20 mouse cellular contexts compared by ENCODE assay signal in the genomic region with DNA sequence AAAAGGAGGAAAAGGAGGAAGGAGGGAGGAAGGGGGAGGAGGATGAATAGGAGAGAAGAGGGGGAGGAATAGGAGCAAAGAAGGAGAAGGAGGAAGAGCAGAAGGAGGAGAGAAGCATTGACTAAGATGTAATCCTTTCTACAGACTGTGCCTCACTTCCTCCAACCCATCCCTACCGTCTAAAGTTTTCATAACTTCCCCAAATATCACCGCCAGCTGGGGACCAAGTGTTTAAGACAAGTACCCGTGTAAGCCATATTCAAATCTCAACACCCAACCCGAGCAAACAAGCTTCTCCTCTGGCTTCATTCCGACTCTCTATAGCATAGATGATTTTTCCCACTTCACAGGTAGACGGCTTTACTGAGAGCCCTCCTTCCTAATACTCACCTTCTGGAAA.
DNase-seq lines count a peak whose midpoint lies in the region; ATAC-seq and TF ChIP-seq lines count a peak whose summit lies in the region.
"Had no signal": no experiment of that assay in that cellular context is flagged by ENCODE, and none has a peak within 500 bp of the region (broad histone marks: within the 10 kb centered on the region; RNA-seq: fewer than 3 reads in every experiment).

No protein-coding gene starts in this region.

- TF ChIP-seq CTCF in thymus, adult 2 months (IDR thresholded peaks at IDR 0.05; ENCODE audit: borderline replicate concordance, control insufficient read depth, extremely low read depth, insufficient read depth, low read length, poor library complexity) = no peak
- TF ChIP-seq CTCF in gastrocnemius, adult 2 months (IDR thresholded peaks at IDR 0.05) = no peak

- H3K4me2 ChIP-seq in liver, embryonic 16.5 days (ENCODE audit: low read depth, low read length) = no peak overlapping the region; the same call in 1 of the 2 replicates
- H3K4me2 ChIP-seq: intestine, embryonic 15.5 days; lung, embryonic 14.5 days; midbrain, embryonic 12.5 days; neural tube, embryonic 12.5 days had no signal

- H3K9me3 ChIP-seq in liver, embryonic 16.5 days (replicated peaks; ENCODE audit: control insufficient read depth, low read length) = no peaks in the 10 kb centered on the region
- H3K9me3 ChIP-seq: heart, embryonic 10.5 days; hindbrain, embryonic 10.5 days; intestine, embryonic 15.5 days; midbrain, embryonic 12.5 days; neural tube, embryonic 12.5 days had no signal

- no peaks in the 10 kb centered on the region for H3K27me3 ChIP-seq in thymus, adult 2 months (ENCODE audit: control insufficient read depth, insufficient read depth, low read length)
- H3K27me3 ChIP-seq in liver, embryonic 16.5 days (ENCODE audit: control insufficient read depth, insufficient read depth, low read depth, low read length) = no peaks in the 10 kb centered on the region
- no peaks in the 10 kb centered on the region for H3K27me3 ChIP-seq in splenic B cell, adult 2 months (ENCODE audit: control insufficient read depth, insufficient read depth, low read length, poor library complexity, severe bottlenecking)
- H3K27me3 ChIP-seq: intestine, embryonic 15.5 days; midbrain, embryonic 12.5 days; neural tube, embryonic 12.5 days had no signal

- peaks cover 43% of the 10 kb centered on the region for H3K4me1 ChIP-seq in thymus, adult 2 months (replicated peaks; ENCODE audit: control insufficient read depth, insufficient read depth, low read length)
- H3K4me1 ChIP-seq in liver, embryonic 16.5 days (ENCODE audit: control insufficient read depth, low read depth, low read length) = peaks cover 16% of the 10 kb centered on the region
- H3K4me1 ChIP-seq: midbrain, embryonic 12.5 days; neural tube, embryonic 12.5 days had no signal

- H3K4me3 ChIP-seq in thymus, adult 2 months (ENCODE audit: control insufficient read depth, insufficient read depth, low read length) = no peak overlapping the region
- H3K4me3 ChIP-seq in liver, embryonic 16.5 days (ENCODE audit: low read depth, low read length) = no peak overlapping the region
- H3K4me3 ChIP-seq in gastrocnemius, adult 2 months = no peak overlapping the region
- H3K4me3 ChIP-seq: erythroblast, embryonic 14.5 days; heart, embryonic 10.5 days; hindbrain, embryonic 10.5 days; intestine, embryonic 15.5 days; midbrain, embryonic 12.5 days; neural tube, embryonic 12.5 days had no signal

- no peak overlapping the region for H3K9ac ChIP-seq in liver, embryonic 16.5 days (ENCODE audit: low read depth, low read length)
- H3K9ac ChIP-seq: intestine, embryonic 15.5 days; lung, embryonic 14.5 days; midbrain, embryonic 12.5 days; neural tube, embryonic 12.5 days had no signal

- 37% methylated on average over 6 of the region's 6 CpGs for WGBS in thymus, adult 2 months
- 38% methylated on average over 6 of the region's 6 CpGs for whole genome bisulfite sequencing in liver, embryonic 16.5 days (ENCODE audit: insufficient replicate concordance)

- H3K27ac ChIP-seq in thymus, adult 2 months (ENCODE audit: control insufficient read depth, insufficient read depth, low read length) = peak overlapping the region; percentile 99
- peak overlapping the region; percentile 65 for H3K27ac ChIP-seq in liver, embryonic 16.5 days (ENCODE audit: low read length)
- no peak overlapping the region for H3K27ac ChIP-seq in gastrocnemius, adult 2 months
- H3K27ac ChIP-seq: heart, embryonic 10.5 days; hindbrain, embryonic 10.5 days; intestine, embryonic 15.5 days; kidney, postnatal 0 days; midbrain, embryonic 12.5 days; neural tube, embryonic 12.5 days had no signal

- DNase-seq in heart, adult 11 months = peak; percentile 85
- no peak for DNase-seq in heart, postnatal 4 days
- DNase-seq in thymus, adult 2 months = peak; percentile 22
- no peak for DNase-seq in thymus, postnatal 36 days
- DNase-seq in splenic B cell, adult 2 months (ENCODE audit: low read depth, low spot score) = peak; percentile 72
- DNase-seq in urinary bladder, postnatal 10 days (ENCODE audit: low spot score) = no peak
- no peak for DNase-seq in gastrocnemius, adult 2 months
- DNase-seq: adrenal gland, postnatal 14 days; left cerebral cortex, postnatal 4 days; lung, embryonic 14.5 days; retina, postnatal 1 day had no signal

- no peak for TF ChIP-seq POLR2A in thymus, adult 2 months (IDR thresholded peaks at IDR 0.05; ENCODE audit: control insufficient read depth, extremely low read depth, insufficient read depth, low read length, poor library complexity)

- intact Hi-C loops in gastrocnemius, adult 2 months (cut with DNase I) = no loop called here

- ATAC-seq in liver, embryonic 16.5 days (ENCODE audit: low read depth) = no peak
- ATAC-seq: forebrain, embryonic 16.5 days; intestine, embryonic 15.5 days had no signal

- H3K36me3 ChIP-seq in thymus, adult 2 months (ENCODE audit: control insufficient read depth, insufficient read depth, low read length) = no peaks in the 10 kb centered on the region
- H3K36me3 ChIP-seq in liver, embryonic 16.5 days (ENCODE audit: control insufficient read depth, insufficient read depth) = no peaks in the 10 kb centered on the region
- no peaks in the 10 kb centered on the region for H3K36me3 ChIP-seq in splenic B cell, adult 2 months (ENCODE audit: control insufficient read depth, insufficient read depth, low read length, poor library complexity, severe bottlenecking)
- H3K36me3 ChIP-seq: heart, embryonic 10.5 days; hindbrain, embryonic 10.5 days; intestine, embryonic 15.5 days; midbrain, embryonic 12.5 days; neural tube, embryonic 12.5 days had no signal

Comparison
In these comparisons a context has a peak if more than half of its experiments do, and no peak if none do; other contexts are left out.
1. DNase-seq: peak in heart, adult 11 months (single experiment), thymus, adult 2 months (single experiment) and splenic B cell, adult 2 months (single experiment); none in heart, postnatal 4 days (single experiment), thymus, postnatal 36 days (0 of 2), urinary bladder, postnatal 10 days (single experiment) and gastrocnemius, adult 2 months (single experiment).